17 mouse cellular contexts compared by ENCODE assay signal in genomic region chr2:129179946-129180853, GRCm38 (mm10). TPM values are rescaled to one million over a fixed set of nuclear protein-coding genes. Genes with fewer than 3 reads are reported as not detected.
DNase-seq lines count a peak whose midpoint lies in the region; ATAC-seq and TF ChIP-seq lines count a peak whose summit lies in the region.
"Had no signal": no experiment of that assay in that cellular context is flagged by ENCODE, and none has a peak within 500 bp of the region (broad histone marks: within the 10 kb centered on the region; RNA-seq: fewer than 3 reads in every experiment).

No protein-coding gene starts in this region.

- H3K4me1 ChIP-seq in small intestine, adult 2 months (ENCODE audit: control insufficient read depth, insufficient read depth, insufficient read length, low read length): no peaks in the 10 kb centered on the region; the same call in 1 of the 2 replicates
- H3K4me1 ChIP-seq in midbrain, embryonic 16.5 days (ENCODE audit: control insufficient read depth, insufficient read depth, low read length): no peaks in the 10 kb centered on the region
- H3K4me1 ChIP-seq in hindbrain, embryonic 14.5 days (replicated peaks; ENCODE audit: control insufficient read depth, insufficient read depth, low read length): no peaks in the 10 kb centered on the region

- H3K9me3 ChIP-seq in midbrain, embryonic 16.5 days (replicated peaks; ENCODE audit: control insufficient read depth, low read length, poor library complexity, severe bottlenecking): no peaks in the 10 kb centered on the region
- H3K9me3 ChIP-seq in hindbrain, embryonic 14.5 days (ENCODE audit: control insufficient read depth, low read length): no peaks in the 10 kb centered on the region
- H3K9me3 ChIP-seq: midbrain, embryonic 10.5 days; neural tube, embryonic 15.5 days had no signal

- DNase-seq in adrenal gland, postnatal 14 days: peak; percentile 12
- DNase-seq in adrenal gland, postnatal 4 days (ENCODE audit: low spot score in 2 of 2): no peak
- DNase-seq in induced T-regulatory cell, adult 2 months (ENCODE audit: low read depth): peak; percentile 79
- DNase-seq in ovary, adult 18-20 months (ENCODE audit: low spot score): no peak
- no peak for DNase-seq in hindbrain, embryonic 14.5 days (ENCODE audit: low spot score)
- DNase-seq: adrenal gland, postnatal 25 days; cerebellum, adult 18-20 months; heart, adult 18-20 months; kidney, postnatal 25 days had no signal

- H3K9ac ChIP-seq in midbrain, embryonic 16.5 days (ENCODE audit: low read depth, low read length): no peak overlapping the region
- no peak overlapping the region for H3K9ac ChIP-seq in hindbrain, embryonic 14.5 days
- H3K9ac ChIP-seq: liver, embryonic 14.5 days; neural tube, embryonic 15.5 days had no signal

- no peaks in the 10 kb centered on the region for H3K36me3 ChIP-seq in small intestine, adult 2 months (ENCODE audit: control insufficient read depth, insufficient read depth, low read length)
- H3K36me3 ChIP-seq in midbrain, embryonic 16.5 days (ENCODE audit: control insufficient read depth, insufficient read depth, low read length): no peaks in the 10 kb centered on the region
- H3K36me3 ChIP-seq in hindbrain, embryonic 14.5 days (replicated peaks; ENCODE audit: control insufficient read depth, insufficient read depth): no peaks in the 10 kb centered on the region
- H3K36me3 ChIP-seq: midbrain, embryonic 10.5 days; neural tube, embryonic 15.5 days had no signal

- H3K4me3 ChIP-seq in small intestine, adult 2 months (ENCODE audit: low read depth, low read length): no peak overlapping the region
- H3K4me3 ChIP-seq in midbrain, embryonic 16.5 days (ENCODE audit: low read depth, low read length): no peak overlapping the region
- no peak overlapping the region for H3K4me3 ChIP-seq in hindbrain, embryonic 14.5 days (replicated peaks; ENCODE audit: low read length)
- H3K4me3 ChIP-seq: midbrain, embryonic 10.5 days; neural tube, embryonic 15.5 days had no signal

- no peaks in the 10 kb centered on the region for H3K27me3 ChIP-seq in small intestine, adult 2 months (ENCODE audit: control insufficient read depth, insufficient read depth, low read length)
- no peaks in the 10 kb centered on the region for H3K27me3 ChIP-seq in midbrain, embryonic 16.5 days (ENCODE audit: control insufficient read depth, insufficient read depth, low read depth, low read length)
- H3K27me3 ChIP-seq in hindbrain, embryonic 14.5 days (ENCODE audit: control insufficient read depth, insufficient read depth, low read length): no peaks in the 10 kb centered on the region
- H3K27me3 ChIP-seq: neural tube, embryonic 15.5 days had no signal

- peak; percentile 76 for ATAC-seq in CD4-positive, CD25-positive, alpha-beta regulatory T cell, adult 4 months
- no peak for ATAC-seq in midbrain, embryonic 16.5 days
- no peak for ATAC-seq in hindbrain, embryonic 14.5 days (ENCODE audit: low FRiP score)
- ATAC-seq: forebrain, embryonic 16.5 days; hindbrain, embryonic 16.5 days had no signal

- WGBS in small intestine, adult 2 months: 64% methylated on average over 8 of the region's 8 CpGs
- WGBS in midbrain, embryonic 16.5 days: 87% methylated on average over 8 of the region's 8 CpGs
- WGBS in hindbrain, embryonic 14.5 days: 85% methylated on average over 8 of the region's 8 CpGs

- H3K27ac ChIP-seq in small intestine, adult 2 months (ENCODE audit: insufficient read depth, low read depth, low read length): peak overlapping the region; percentile 56
- no peak overlapping the region for H3K27ac ChIP-seq in midbrain, embryonic 16.5 days (ENCODE audit: low read length)
- no peak overlapping the region for H3K27ac ChIP-seq in hindbrain, embryonic 14.5 days
- H3K27ac ChIP-seq: liver, embryonic 14.5 days; midbrain, embryonic 10.5 days; neural tube, embryonic 15.5 days had no signal

- no peak for TF ChIP-seq CTCF in small intestine, adult 2 months (IDR thresholded peaks at IDR 0.05; ENCODE audit: extremely low read depth, insufficient read length, insufficient replicate concordance, low read depth, low read length)

- no peak overlapping the region for H3K4me2 ChIP-seq in midbrain, embryonic 16.5 days (ENCODE audit: low read length)
- H3K4me2 ChIP-seq in hindbrain, embryonic 14.5 days (replicated peaks): no peak overlapping the region
- H3K4me2 ChIP-seq: neural tube, embryonic 15.5 days had no signal

- TF ChIP-seq POLR2A in small intestine, adult 2 months (IDR thresholded peaks at IDR 0.05; ENCODE audit: low read depth, low read length): no peak

RNA-seq across cellular contexts. Expression of gene Slc20a1, which starts 18.4 kb away (rescaled TPM):
- 19.1 and 24.3 TPM in 2 replicates for total RNA-seq in adrenal gland, postnatal 14 days (2021)
- 10 to 100 TPM; 29.2 to 35.3 TPM for total RNA-seq in adrenal gland, postnatal 4 days (2021)
- polyA plus RNA-seq in CD4-positive, CD25-positive, alpha-beta regulatory T cell, adult 4 months (2017; shearing (Covaris generic)): 100 to 1,000 TPM in 1 of 2 experiments, 10 to 100 TPM in 1; 94.7 to 130 TPM
- polyA plus RNA-seq in small intestine, adult 2 months (2012; rRNA removed): 4.8 and 6.6 TPM in 2 replicates
- 64.5 and 67.6 TPM in 2 replicates for polyA plus RNA-seq in midbrain, embryonic 16.5 days (2015; fragmentation: Nextera tagmentation; extraction: Ambion mirVana)
- polyA plus RNA-seq in hindbrain, embryonic 14.5 days (2014; fragmentation: Nextera tagmentation; extraction: Ambion mirVana): 50.7 and 56.3 TPM in 2 replicates

RNA-seq across cellular contexts. Expression of gene Chchd5, which starts 50.7 kb away (rescaled TPM):
- total RNA-seq in adrenal gland, postnatal 14 days (2021): 19.7 and 20.3 TPM in 2 replicates
- 10 to 100 TPM; 26.8 to 28.5 TPM for total RNA-seq in adrenal gland, postnatal 4 days (2021)
- polyA plus RNA-seq in CD4-positive, CD25-positive, alpha-beta regulatory T cell, adult 4 months (2017; shearing (Covaris generic)): 10 to 100 TPM; 31.0 to 40.3 TPM
- 9.7 and 21.0 TPM in 2 replicates for polyA plus RNA-seq in small intestine, adult 2 months (2012; rRNA removed)
- 17.6 and 18.1 TPM in 2 replicates for polyA plus RNA-seq in midbrain, embryonic 16.5 days (2015; fragmentation: Nextera tagmentation; extraction: Ambion mirVana)
- 22.4 and 24.3 TPM in 2 replicates for polyA plus RNA-seq in hindbrain, embryonic 14.5 days (2014; fragmentation: Nextera tagmentation; extraction: Ambion mirVana)

Comparison
In these comparisons a context has a peak if more than half of its experiments do, and no peak if none do; other contexts are left out.
1. DNase-seq: peak in adrenal gland, postnatal 14 days (single experiment) and induced T-regulatory cell, adult 2 months (single experiment); none in adrenal gland, postnatal 4 days (0 of 2), ovary, adult 18-20 months (single experiment) and hindbrain, embryonic 14.5 days (single experiment).